Mouse (Mus musculus) E14TG2a.4 (cell line): ENCODE measurements around the gene Hoxc5.

Source experiments
- CTCF ChIP-seq: conservative IDR thresholded peaks from 2 replicates; pipeline ENCODE4 v1.5.1; 2014; ENCODE audit warnings: low read length
- NANOG ChIP-seq: IDR thresholded peaks from 2 replicates; pipeline ENCODE4 v1.6.1; 2014; ENCODE audit warnings: borderline replicate concordance, low read length, mixed read lengths

DNA sequence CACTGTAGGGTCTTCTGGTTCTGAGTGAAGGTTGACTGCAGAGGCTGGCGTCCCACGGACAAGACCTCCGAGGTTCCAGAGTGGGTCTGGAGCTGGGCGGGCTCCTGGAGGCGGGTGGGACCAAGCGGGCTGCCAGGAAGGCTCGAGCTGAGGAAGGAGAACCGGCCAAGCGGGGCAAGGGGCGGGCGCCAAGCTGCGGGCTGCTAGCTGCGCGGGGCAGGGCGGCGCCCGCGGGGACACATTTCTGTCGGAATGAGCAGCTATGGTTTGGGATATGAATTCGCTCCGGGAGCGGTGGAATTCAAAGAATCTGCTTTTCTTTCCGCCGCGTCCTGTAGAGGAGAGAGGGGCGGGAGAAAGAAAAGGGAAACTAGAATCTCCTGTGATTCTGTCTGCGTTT lies 32.3 kb upstream of the Hoxc5 start:
- TF ChIP-seq CTCF (no peak), NANOG (no peak)
